Mouse (Mus musculus): ENCODE measurements around the gene Tmem45a2.

- TF ChIP-seq POLR2A (IDR thresholded peaks at IDR 0.05; ENCODE audit: insufficient read length, low read depth): no peak
- TF ChIP-seq POLR2AphosphoS2 (IDR thresholded peaks at IDR 0.05; ENCODE audit: insufficient read length, low read depth): no peak
These were observed 32.6 kb downstream of the Tmem45a2 start for GRCm38 (mm10) chr16:57038600-57038999.
